Mouse (Mus musculus) small intestine, adult 2 months (tissue): Measurements from ENCODE around the gene Chil4. TPM values are rescaled to one million over a fixed set of nuclear protein-coding genes. Genes with fewer than 3 reads are reported as not detected.
"Not testable (repeated sequence)": the region's sequence is repeated elsewhere in the genome, so short reads cannot be mapped to it uniquely, and the experiment has no call there.

Experiments used
- H3K27ac ChIP-seq: fragments of 200-500 bp; 2 replicates; pipeline ENCODE4 v1.5.1; 2012; ENCODE audit warnings: low read depth, low read length, control low read depth, inconsistent platforms; ENCODE audit not compliant: insufficient read depth
- H3K27me3 ChIP-seq: fragments of 200-500 bp; 2 replicates; pipeline ENCODE4 v1.6.1; 2012; ENCODE audit warnings: mild to moderate bottlenecking, moderate library complexity, low read length, inconsistent platforms; ENCODE audit not compliant: control insufficient read depth, insufficient read depth
- H3K36me3 ChIP-seq: fragments of 200-500 bp; 2 replicates; pipeline ENCODE4 v1.6.1; 2012; ENCODE audit warnings: mild to moderate bottlenecking, low read length, control low read depth, inconsistent platforms; ENCODE audit not compliant: control insufficient read depth, insufficient read depth
- H3K4me1 ChIP-seq: fragments of 200-500 bp; 2 replicates; pipeline ENCODE4 v1.6.1; 2012; ENCODE audit warnings: low read length, inconsistent platforms, mixed read lengths; ENCODE audit not compliant: control insufficient read depth, insufficient read depth, insufficient read length
- H3K4me3 ChIP-seq: fragments of 200-500 bp; 2 replicates; pipeline ENCODE4 v1.5.1; 2012; ENCODE audit warnings: low read depth, mild to moderate bottlenecking, control low read depth, inconsistent platforms, low read length, moderate library complexity
- CTCF ChIP-seq: fragments of 200-500 bp; IDR thresholded peaks from 2 replicates; pipeline ENCODE4 v1.5.1; 2012; ENCODE audit warnings: low read depth, mild to moderate bottlenecking, control low read depth, inconsistent platforms, low read length, moderate library complexity, mixed read lengths; ENCODE audit not compliant: insufficient replicate concordance, insufficient read length; ENCODE audit errors: extremely low read depth
- POLR2A ChIP-seq: fragments of 200-500 bp; IDR thresholded peaks from 2 replicates; pipeline ENCODE4 v1.6.1; 2012; ENCODE audit warnings: low read depth, mild to moderate bottlenecking, control low read depth, inconsistent platforms, low read length, moderate library complexity
- WGBS: fragments of 180-500 bp; shearing (Covaris S2); methylation state at CpG from one replicate; pipeline ENCODE4 v1.1.7; 2018; 5-methylcytosine and 5-hydroxymethylcytosine counted together
- polyA plus RNA-seq: library from polyadenylated mRNA; depleted of rRNA; stranded (reverse); fragments of >200 nt; gene quantifications from 2 replicates; pipeline ENCODE4 v1.2.3, GENCODE M21; 2012

Gene Chil4
- polyA plus RNA-seq, 1 experiment: not detected

GRCm38 (mm10) chr3:106239196-106239791, 20.0 kb upstream of the Chil4 start:
- no peak overlapping the region for H3K27ac ChIP-seq
- no peak for TF ChIP-seq POLR2A
- no peak for TF ChIP-seq CTCF
- H3K4me3 ChIP-seq: no peak overlapping the region
- WGBS: 91% methylated on average over 5 of the region's 5 CpGs
- no peaks in the 10 kb centered on the region for H3K27me3 ChIP-seq
- H3K36me3 ChIP-seq: no peaks in the 10 kb centered on the region
- H3K4me1 ChIP-seq: no peaks in the 10 kb centered on the region

- H3K4me3 ChIP-seq, H3K36me3 ChIP-seq: not testable (repeated sequence)
- WGBS: 63% methylated on average over 3 of the region's 3 CpGs
Observed at GRCm38 (mm10) chr3:106223391-106223790, 4.1 kb upstream of the Chil4 start.

GRCm38 (mm10) chr3:106221625-106222265, 2.4 kb upstream of the Chil4 start:
- H3K4me1 ChIP-seq: no peaks in the 10 kb centered on the region
- whole genome bisulfite sequencing: 65% methylated on average over 1 of the region's 1 CpGs
- TF ChIP-seq CTCF (no peak), POLR2A (no peak)
- H3K36me3 ChIP-seq: no peaks in the 10 kb centered on the region
- no peak overlapping the region for H3K4me3 ChIP-seq
- H3K27ac ChIP-seq: no peak overlapping the region
- no peaks in the 10 kb centered on the region for H3K27me3 ChIP-seq

More at GRCm38 (mm10) chr3:106223391-106223790, 4.1 kb upstream of the Chil4 start:
- H3K27me3 ChIP-seq, H3K27ac ChIP-seq, H3K4me1 ChIP-seq: not testable (repeated sequence)

- H3K36me3 ChIP-seq, H3K27ac ChIP-seq, H3K27me3 ChIP-seq, H3K4me3 ChIP-seq, H3K4me1 ChIP-seq: not testable (repeated sequence)
- WGBS: 81% methylated on average over 4 of the region's 4 CpGs
Observed at GRCm38 (mm10) chr3:106218284-106218954, 888 bp downstream of the Chil4 start.

GRCm38 (mm10) chr3:106198030-106198429, 21.3 kb downstream of the Chil4 start:
- not testable (repeated sequence) for H3K27me3 ChIP-seq, H3K4me3 ChIP-seq, H3K27ac ChIP-seq, H3K36me3 ChIP-seq, H3K4me1 ChIP-seq
- WGBS: 45% methylated on average over 1 of the region's 1 CpGs

GRCm38 (mm10) chr3:106197246-106197645, 22.1 kb downstream of the Chil4 start:
- 68% methylated on average over 2 of the region's 2 CpGs for WGBS

GRCm38 (mm10) chr3:106196276-106196675, 23.0 kb downstream of the Chil4 start:
- no peak overlapping the region for H3K4me3 ChIP-seq
- no peaks in the 10 kb centered on the region for H3K36me3 ChIP-seq
- H3K27me3 ChIP-seq: no peaks in the 10 kb centered on the region
- no peak overlapping the region for H3K27ac ChIP-seq
- no peaks in the 10 kb centered on the region for H3K4me1 ChIP-seq
- TF ChIP-seq CTCF (no peak), POLR2A (no peak)

More at GRCm38 (mm10) chr3:106197246-106197645, 22.1 kb downstream of the Chil4 start:
- not testable (repeated sequence) for H3K27ac ChIP-seq, H3K27me3 ChIP-seq, H3K36me3 ChIP-seq, H3K4me3 ChIP-seq, H3K4me1 ChIP-seq

- no peak overlapping the region for H3K27ac ChIP-seq
- H3K36me3 ChIP-seq: no peaks in the 10 kb centered on the region
- H3K4me3 ChIP-seq: no peak overlapping the region
- whole genome bisulfite sequencing: 90% methylated on average over 12 of the region's 12 CpGs
- TF ChIP-seq POLR2A (no peak), CTCF (no peak)
- no peaks in the 10 kb centered on the region for H3K27me3 ChIP-seq
- H3K4me1 ChIP-seq: no peaks in the 10 kb centered on the region
Observed at GRCm38 (mm10) chr3:106195486-106195885, 23.8 kb downstream of the Chil4 start.
